Mouse (Mus musculus) inflammation-experienced regulatory T-cells, adult 6 months (primary cell): ENCODE data around the gene Arid3a. TPM values are rescaled to one million over a fixed set of nuclear protein-coding genes. Genes with fewer than 3 reads are reported as not detected.
A peak's percentile ranks its signal among the peaks of the same experiment; 100 is the strongest.
"Not testable (repeated sequence)": the region's sequence is repeated elsewhere in the genome, so short reads cannot be mapped to it uniquely, and the experiment has no call there.

Experiments used
- ATAC-seq: one replicate; pipeline ENCODE4 v1.8.0; 2017
- polyA plus RNA-seq, 3 experiments: library from polyadenylated mRNA; unstranded; fragments of 100-300 nt; shearing (Covaris generic); gene quantifications; one replicate each; pipeline ENCODE4 v1.2.1; 2017

The Arid3a gene
- polyA plus RNA-seq, 3 experiments from 2014 or later = 2.1 to 3.5 (median 2.4) TPM

DNA sequence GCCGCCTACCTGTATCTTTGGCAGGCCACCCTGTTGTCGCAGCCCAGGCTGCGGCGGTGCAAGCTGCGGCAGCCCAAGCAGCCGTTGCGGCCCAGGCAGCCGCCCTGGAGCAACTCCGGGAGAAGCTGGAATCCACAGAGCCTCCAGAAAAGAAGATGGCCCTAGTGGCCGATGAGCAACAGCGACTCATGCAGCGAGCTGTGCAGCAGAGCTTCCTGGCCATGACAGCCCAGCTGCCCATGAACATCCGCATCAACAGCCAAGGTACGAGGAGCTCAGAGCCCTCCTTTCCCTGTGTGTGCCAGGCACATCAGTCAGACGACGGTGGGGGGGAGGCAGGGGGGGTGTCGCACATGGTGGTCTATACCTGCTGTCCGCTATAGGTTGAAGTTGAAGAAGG is 23.8 kb downstream of the Arid3a start:
- ATAC-seq = no peak

DNA sequence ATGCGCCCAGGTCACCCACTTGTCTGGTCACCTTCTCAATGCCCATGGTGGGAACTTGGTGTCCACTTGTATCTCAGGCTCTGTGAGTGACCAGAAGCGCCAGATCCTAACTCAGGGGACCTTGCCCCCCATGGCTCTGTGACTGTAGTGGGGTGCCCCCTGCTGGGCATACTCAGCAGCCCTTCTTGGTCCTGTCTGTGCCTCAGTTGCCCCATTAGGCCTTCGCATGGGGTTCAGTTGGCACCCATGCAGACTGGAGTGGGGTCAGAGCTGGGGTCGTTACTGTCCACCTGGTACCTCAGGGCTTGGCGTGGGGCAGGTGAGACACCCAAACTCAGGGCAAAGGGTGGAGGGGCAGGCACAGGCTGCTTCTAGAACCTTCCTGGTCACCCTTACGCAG is 27.1 kb downstream of the Arid3a start:
- no peak for ATAC-seq

DNA sequence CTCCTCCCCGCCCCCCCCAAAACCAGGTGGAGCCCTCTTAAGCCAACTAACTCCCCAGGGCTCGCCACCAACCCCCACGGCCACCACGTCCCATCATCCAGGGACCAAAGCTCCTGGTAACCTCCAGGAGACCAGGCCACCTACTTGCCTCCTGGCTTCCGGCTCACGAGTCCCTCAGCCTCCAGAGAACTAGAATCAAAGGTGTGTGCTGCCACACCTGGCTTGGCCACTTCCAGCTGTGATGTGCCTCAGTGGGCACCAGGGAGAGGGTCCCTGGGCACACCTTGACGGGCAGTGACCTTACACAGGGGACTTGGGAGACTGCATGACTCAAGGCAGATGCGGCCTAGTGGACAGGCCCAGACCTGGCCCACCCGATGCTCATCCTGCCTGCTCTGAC is 28.8 kb downstream of the Arid3a start:
- no peak for ATAC-seq

DNA sequence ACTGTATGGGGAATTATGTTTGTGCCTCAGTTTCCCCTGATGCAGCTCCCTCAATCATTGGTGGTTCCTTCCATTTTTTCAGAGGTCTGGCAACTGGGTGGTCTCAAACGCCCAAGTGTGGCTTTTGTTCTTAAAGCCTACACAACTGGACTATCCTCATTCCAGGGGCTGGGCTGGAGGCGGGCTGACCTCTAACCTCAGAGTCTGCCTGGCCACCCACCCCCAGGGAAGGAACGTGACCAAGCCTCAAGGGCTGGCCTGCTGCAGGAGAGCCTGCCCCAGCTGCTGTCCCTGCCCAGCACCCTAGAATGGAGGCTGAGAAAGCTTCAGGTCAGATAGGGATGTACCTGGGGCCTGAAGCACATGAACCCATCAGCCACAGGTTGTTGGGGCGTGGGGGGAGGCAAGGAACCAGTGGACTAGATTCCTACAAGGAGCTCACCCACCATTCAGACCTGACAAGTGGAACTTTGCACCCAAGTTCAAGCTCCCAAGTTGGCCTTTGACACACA is 29.9 kb downstream of the Arid3a start:
- ATAC-seq = no peak

DNA sequence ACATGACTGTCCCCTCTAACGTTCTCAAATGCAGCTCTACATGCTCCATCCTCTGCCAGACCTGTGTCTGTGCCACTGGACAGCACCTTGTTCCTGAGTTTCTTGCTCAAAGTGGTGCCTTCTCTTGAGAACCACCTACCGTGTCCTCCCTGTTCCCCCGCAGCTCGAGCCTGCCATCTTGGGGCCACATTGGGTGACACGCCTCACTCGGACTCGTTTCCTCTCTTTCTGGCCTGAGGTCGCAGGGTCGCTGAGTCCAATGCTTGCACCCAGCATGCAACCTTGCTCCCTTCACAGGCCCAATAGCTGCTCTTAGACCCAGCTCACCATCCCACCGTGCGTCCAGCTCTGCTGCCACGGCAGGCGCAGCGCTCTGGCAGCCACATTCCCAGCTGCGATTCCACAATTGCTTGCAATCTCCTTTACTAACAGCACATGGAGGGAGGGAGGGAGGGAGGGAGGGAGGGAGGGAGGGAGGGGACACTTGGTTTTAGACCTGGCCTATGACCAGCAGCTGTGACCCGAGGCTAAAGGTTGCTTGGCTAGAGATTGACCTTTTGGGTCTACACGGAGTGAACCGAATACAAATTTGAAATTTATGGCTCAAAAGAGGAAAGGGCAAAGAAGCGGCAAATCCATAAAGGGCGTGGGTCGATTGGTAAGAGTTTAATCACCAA is 31.4 kb downstream of the Arid3a start:
- ATAC-seq = no peak

DNA sequence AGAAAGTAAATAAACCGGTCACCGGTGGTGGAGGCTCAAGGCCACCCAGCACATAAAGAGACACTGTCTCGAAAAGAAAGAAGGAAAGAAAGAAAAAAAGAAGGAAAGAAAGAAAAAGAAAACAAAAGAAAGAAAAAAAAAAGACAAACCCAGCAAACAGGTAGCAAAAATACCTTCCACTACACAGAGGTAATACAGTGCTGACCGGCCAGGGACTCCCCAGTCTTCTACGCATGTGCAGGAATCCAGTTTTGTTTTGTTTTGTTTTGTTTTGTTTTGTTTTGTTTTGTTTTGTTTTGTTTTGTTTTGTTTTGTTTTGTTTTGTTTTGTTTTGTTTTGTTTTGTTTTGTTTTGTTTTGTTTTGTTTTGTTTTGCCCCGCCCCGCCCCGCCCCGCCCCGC is 32.6 kb downstream of the Arid3a start:
- not testable (repeated sequence) for ATAC-seq

DNA sequence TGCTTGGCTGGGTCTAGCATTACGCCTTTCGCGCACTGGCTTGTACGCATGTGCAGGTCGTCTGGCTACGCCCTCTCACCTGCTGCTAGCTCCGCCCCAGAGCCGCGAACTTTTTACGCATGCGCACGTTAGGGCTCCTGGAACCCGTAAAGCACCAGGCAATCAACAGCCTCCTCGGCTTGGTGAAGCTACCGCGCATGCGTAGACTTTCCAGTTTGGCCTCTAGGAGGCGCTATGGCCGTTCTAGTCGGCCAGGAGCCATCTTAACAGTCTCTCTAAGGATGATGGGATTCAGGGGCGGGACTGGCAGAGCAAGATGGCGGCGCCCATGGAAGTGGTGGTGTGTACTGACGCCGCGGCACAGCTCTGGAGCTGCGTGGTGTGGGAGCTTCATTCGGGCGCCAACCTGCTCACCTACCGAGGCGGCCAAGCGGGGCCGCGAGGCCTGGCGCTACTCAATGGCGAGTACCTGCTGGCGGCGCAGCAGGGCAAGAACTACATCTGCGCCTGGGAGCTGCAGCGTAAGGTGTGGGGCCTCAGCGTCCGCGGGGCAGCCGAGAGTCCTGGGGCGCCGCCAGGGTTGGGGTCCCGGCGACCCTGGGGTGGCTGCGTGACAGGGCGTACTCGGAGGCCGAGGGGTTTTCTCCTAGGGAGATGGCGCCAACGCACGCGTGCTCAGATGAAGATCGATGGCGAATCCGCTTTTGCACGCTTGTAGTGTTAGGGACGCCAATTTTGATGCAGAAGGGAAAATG is 33.2 kb downstream of the Arid3a start, which contains the start of gene Wdr18:
Gene Wdr18, plus strand, starts transcription at position 306 of the 755 bp plus-strand sequence.
- ATAC-seq = peak; percentile 93

DNA sequence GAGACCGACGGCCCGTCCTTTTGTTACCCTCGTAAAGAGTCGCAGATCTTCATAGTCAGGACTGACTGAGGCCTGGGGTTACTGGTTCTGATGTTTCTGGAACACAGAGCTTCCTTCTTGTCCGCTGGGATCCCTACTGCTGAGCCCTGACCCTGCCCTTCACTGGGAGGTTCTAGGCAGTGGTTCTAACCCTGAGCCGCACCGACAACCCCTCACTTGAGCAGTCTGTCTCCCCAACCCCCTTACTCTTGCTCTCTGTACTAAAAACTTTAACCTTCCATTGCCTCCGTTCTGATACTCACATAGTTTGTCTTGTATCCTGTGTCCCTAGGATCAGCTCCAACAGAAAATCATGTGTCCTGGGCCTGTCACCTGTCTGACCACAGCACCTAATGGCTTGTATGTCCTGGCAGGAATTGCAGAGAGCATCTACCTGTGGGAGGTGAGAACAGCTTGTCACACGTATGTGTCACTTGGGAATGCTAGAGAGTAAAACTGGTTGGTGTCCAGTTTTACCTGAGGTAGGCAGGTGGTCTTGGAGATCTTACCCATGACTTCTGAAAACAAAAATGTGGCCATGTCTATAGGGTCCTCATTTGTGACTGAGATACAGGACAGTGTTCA is 33.9 kb downstream of the Arid3a start:
- no peak for ATAC-seq

DNA sequence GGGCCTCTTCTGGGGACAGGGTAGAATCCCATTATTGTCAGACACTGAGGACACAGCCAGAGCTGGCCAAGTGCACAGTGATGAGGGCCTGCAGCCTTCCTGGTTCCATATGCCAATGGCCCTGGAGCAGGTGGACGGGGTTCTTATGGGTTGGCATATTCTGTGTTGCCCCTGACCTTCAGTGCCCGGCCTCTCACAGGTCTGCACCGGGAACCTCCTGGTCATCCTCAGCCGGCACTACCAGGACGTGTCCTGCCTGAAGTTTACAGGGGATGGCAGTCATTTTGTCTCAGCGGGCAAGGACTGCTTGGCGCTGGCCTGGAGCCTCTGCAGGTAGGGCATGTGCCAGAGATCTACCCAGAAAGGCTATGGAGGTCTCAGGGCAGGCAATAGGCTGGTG is 37.9 kb downstream of the Arid3a start:
- no peak for ATAC-seq

DNA sequence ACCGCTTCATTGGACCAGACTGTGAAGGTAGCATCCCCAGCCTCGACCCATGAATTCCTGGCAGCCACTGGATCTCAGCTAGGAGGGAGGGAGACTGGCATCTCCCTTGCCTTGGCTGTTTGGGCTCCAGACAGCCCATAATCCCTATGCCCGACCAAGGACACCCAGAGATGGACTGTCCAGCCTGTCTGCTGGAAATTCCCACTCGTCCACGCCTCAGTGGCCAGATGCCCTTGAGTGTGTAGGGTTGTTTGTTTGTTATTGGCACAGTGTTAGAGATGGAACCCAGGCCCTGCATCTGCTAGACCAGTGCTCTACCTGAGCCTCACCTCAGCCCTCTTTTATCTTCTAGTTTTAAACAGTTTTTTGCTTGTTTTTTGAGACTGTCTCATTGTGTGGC is 38.5 kb downstream of the Arid3a start:
- ATAC-seq = no peak

DNA sequence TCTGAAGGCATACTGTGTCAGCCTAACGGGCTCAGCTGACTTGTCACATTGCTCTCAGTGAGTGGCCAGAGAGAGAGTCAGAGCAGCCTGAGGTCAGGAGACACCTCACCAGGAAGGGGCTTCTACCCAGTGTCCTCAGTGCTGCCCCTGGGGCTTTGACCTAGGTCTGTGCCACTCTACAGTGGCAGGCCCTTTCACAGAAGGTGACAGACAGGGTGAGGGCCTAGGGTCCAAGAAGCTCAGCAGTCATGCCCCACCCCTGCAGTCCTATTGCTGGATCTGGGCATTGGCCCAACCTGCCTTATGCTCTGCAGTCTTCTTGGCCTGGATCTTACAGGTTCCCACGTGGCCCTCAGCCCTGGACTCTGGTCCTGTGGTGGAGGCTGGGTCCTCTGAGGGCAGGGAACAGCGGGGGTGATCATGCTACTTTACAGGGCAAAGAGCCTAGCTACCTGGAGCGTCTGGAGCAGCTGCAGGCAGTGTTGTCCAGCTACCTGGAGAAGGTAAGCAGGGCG is 40.1 kb downstream of the Arid3a start:
- ATAC-seq = no peak

DNA sequence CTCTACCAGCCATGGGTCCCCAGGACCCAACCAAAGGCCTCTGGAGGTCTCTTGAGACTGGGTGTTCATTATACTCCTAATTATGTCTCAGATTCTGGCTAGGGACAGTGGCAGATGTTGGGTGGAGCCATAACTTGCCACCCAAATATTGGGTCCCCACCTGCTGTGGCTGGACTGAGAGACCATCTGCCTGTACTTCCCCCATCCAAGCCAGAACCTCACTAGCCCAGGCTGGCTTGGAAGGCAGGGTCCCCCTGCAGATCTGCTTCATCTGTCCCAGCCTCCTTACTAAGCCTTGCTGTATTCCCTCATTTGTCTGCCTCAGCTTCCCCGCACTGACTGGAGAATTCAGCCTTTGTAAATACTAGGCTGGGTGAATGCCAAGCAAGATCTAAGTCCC is 41.3 kb downstream of the Arid3a start:
- ATAC-seq = no peak

DNA sequence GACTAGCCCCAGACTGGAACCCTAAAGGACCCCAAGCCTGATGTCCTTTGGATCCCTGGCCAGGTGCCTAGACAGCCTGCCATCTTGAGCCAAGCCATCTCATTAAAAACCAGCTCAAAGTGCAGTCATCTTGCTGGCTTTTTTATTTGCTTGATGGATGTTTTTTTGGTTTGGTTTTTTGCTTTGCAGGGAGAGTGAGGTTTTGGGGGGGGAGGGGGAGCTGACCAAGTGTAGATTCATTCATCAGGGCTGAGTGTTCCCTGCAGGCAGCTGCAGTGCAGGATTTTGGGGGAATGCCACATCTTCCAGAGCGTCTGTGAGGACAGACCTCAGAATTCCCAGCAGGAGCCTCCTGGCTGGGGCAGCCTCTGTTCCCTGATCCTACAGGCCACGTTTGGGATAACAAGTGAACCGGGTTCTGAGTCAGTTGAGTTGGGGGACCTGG is 42.3 kb downstream of the Arid3a start:
- ATAC-seq = no peak

DNA sequence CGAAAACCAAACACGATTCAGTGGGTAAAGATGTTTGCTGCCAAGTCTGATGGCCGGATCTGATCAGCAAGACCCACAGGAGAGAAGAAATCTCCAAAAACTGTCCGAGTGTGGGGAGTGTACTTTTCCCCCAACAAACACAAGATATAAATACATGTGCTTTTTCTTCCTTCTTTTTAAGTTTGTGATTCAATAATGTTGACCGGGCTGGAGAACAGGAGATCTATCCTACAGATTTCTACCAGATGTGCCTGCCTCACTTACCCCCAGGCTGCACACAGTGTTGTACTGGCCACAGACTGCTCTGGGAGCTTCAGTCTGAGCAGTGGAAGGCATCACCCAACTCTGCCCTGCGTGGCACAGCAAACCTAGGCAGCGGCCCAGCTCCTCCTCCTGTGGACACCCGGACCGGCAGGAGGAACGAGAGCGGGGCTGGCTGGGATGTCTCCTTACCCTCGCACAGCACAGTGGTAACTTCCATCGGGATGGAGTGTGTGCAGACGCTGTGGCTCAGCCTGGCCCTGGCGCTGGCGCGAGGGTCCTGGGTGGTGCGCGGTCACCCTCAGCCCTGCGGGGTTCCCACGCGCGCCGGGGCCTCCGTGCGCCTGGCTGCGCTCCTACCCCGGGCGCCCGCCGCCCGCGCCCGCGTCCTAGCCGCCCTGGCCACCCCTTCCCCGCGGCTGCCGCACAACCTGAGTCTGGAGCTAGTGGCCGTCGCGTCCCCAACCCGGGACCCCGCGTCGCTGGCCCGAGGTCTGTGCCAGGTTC is 43.8 kb downstream of the Arid3a start, which contains the start of gene Grin3b:
Gene Grin3b, plus strand, starts transcription at position 301 of the 768 bp plus-strand sequence.
- no peak for ATAC-seq

DNA sequence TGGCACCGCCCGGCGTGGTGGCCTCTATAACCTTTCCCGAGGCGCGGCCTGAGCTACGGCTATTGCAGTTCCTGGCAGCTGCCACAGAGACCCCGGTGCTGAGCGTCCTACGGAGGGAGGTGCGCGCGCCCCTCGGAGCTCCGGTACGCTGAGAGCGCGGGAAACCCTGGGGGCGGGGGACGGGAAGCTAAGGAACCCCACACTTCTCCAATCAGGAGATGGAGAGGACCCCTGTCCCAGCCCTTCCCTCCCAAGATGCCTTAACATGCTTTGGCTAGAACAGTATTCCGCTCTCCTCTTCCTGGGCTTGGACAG is 44.3 kb downstream of the Arid3a start:
- ATAC-seq = no peak

DNA sequence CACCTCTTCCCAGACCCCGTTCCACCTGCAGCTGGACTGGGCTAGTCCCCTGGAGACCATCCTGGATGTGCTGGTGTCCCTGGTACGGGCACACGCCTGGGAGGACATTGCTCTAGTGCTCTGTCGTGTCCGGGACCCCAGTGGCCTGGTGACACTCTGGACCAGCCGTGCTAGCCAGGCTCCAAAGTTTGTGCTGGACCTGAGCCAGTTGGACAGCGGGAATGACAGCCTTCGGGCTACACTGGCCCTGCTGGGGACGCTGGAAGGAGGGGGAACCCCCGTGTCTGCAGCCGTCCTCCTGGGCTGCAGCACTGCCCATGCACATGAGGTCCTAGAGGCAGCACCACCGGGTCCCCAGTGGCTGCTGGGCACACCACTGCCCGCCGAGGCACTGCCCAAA is 46.0 kb downstream of the Arid3a start:
- ATAC-seq = no peak

DNA sequence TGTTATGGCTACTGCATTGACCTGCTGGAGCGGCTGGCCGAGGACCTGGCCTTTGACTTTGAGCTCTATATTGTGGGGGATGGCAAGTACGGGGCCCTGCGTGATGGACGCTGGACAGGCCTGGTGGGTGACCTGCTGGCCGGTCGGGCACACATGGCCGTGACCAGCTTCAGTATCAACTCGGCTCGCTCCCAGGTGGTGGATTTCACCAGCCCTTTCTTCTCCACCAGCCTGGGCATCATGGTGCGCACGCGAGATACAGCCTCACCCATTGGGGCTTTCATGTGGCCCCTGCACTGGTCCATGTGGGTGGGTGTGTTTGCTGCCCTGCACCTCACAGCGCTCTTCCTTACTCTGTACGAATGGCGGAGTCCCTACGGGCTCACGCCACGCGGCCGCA is 47.2 kb downstream of the Arid3a start:
- ATAC-seq = no peak

DNA sequence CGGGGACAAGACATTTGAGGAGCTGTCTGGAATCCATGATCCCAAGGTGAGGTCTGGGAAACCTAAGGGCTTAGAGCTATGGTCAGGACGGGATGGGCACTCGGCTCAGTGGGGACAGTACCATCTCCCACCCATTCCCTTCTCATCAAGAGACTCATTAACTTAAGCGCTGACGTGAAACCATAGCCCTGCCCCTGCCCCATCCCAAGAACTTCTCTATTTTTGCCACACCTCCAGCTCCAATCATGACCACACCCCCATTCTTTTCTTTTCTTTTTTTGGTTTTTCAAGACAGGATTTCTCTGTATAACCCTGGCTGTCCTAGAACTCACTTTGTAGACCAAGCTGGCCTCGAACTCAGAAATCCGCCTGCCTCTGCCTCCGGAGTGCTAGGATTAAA is 47.8 kb downstream of the Arid3a start:
- ATAC-seq = no peak

DNA sequence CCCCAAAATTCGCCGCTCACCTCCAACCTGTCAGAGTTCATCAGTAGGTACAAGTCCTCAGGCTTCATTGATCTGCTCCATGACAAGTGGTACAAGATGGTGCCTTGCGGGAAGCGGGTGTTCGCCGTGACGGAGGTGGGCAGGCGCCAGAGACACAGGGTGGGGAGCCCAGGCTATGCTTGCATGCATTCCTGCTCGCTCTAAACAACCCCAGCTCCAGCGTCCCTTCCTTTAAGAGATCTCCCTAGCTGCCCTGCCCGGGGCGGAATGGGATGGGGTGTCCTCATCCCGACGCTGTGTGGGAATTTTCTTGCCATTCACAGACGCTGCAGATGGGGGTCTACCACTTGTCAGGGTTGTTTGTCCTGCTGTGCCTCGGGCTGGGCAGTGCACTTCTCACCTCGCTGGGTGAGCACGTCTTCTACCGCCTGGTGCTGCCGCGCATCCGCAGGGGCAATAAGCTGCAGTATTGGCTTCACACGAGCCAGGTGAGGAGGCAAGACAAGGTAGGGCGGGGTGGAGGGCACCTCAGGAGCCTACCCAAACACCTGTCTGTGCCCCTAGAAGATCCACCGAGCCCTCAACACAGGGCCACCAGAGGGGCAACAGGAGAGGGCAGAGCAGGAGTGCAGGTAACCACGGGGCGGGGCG is 49.4 kb downstream of the Arid3a start:
- no peak for ATAC-seq

DNA sequence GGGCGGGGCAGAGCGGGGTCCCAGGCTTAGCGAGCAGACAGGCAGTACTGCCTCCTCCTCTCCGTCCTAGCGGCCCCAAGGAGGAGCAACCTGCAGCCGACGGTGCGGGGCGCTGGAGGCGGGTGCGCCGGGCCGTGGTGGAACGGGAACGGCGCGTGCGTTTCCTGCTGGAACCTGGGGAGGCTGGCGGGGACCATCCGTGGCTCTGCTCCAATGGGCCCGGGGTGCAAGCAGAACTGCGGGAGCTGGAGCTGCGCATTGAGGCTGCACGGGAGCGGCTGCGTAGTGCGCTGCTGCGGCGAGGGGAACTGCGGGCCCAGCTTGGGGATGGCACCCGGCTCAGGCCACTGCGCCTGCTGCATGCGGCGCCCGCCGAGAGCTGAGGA is 49.9 kb downstream of the Arid3a start:
- ATAC-seq = no peak

DNA sequence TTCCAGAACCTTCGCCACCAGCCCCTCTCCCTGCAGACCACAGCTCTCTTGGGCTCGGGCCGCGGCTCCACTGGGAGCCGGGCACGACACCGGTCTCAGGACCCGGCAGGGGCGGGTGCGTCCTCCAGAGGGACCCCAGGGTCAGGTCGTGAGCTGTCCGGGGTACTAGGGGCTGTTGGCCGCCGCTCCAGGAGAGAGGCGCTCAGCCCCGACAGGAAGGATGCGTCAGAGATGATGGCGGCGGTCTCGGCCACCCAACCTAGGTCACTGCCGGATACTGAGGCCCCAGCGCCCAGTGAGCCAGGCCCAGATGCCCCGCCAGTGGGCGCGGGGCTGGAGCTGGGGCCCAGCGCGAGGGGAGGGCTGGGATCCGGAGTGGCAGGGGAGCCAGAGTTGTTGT is 50.5 kb downstream of the Arid3a start:
- ATAC-seq = no peak

DNA sequence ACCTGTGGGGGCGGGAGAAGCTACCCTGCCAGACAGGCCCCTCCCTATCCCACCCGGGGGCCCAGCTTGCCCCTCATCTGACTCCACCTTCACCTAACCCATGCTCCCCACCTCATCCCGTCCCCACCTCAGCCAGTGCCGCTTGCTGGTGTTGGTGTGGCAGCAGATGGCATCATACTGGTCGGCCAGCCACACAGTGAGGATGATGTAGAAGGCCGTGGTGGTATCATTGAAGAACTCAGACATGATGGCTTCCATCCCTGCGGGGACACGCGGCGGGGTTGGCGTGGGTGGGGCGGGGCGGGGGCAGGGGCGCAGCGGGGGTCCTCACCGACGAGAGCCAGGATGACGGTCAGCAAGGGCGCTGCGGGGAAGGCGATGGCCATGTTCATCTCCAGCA is 51.2 kb downstream of the Arid3a start:
- ATAC-seq = no peak
